Mouse (Mus musculus) cerebellum, adult 2 months (tissue): ENCODE results near the gene Kprp.

Source experiments
- CTCF ChIP-seq: fragments of 200-500 bp; IDR thresholded peaks from 2 replicates; pipeline ENCODE4 v1.5.1; 2011; ENCODE audit warnings: low read depth, mild to moderate bottlenecking, control low read depth, low read length, moderate library complexity, borderline replicate concordance; ENCODE audit not compliant: insufficient read depth
- POLR2A ChIP-seq: fragments of 200-500 bp; IDR thresholded peaks from 2 replicates; pipeline ENCODE4 v1.6.1; 2011; ENCODE audit warnings: low read length, control low read depth, borderline replicate concordance; ENCODE audit not compliant: insufficient read depth

GRCm38 (mm10) chr3:92778799-92779198 lies 48.2 kb downstream of the Kprp start, which contains the start of gene Lce1i:
- TF ChIP-seq POLR2A (no peak), CTCF (no peak)
